Mouse (Mus musculus) megakaryocyte, embryonic 14.5 days (primary cell): ENCODE results near the gene Psmd14. TPM values are rescaled to one million over a fixed set of nuclear protein-coding genes. Genes with fewer than 3 reads are reported as not detected.

Experiments
- H3K27me3 ChIP-seq: replicated peaks from 2 replicates; pipeline ENCODE3; 2012; ENCODE audit warnings: inconsistent platforms
- H3K36me3 ChIP-seq: replicated peaks from 2 replicates; pipeline ENCODE3; 2012; ENCODE audit warnings: low read length, inconsistent platforms, mixed read lengths
- H3K4me1 ChIP-seq: 2 replicates; pipeline ENCODE4 v1.6.1; 2012; ENCODE audit warnings: inconsistent platforms
- H3K4me3 ChIP-seq: replicated peaks from 2 replicates; pipeline ENCODE3; 2012; ENCODE audit warnings: moderate library complexity, mild to moderate bottlenecking, inconsistent platforms
- H3K9me3 ChIP-seq: 2 replicates; pipeline ENCODE4 v1.6.1; 2012; ENCODE audit warnings: inconsistent platforms
- FLI1 ChIP-seq: IDR thresholded peaks from 2 replicates; pipeline ENCODE4 v1.6.1; 2012; ENCODE audit warnings: low read length, inconsistent platforms, mixed read lengths
- GATA1 ChIP-seq: IDR thresholded peaks from 3 replicates; pipeline ENCODE4 v1.6.1; 2012; ENCODE audit warnings: mixed read lengths, low read length, inconsistent platforms, borderline replicate concordance
- polyA plus RNA-seq: library from polyadenylated mRNA; stranded (reverse); fragments of >175 nt; gene quantifications from 2 replicates; pipeline ENCODE4 v1.2.3, GENCODE M21; 2012; ENCODE audit warnings: low replicate concordance; ENCODE audit not compliant: insufficient read depth

Psmd14 gene
- polyA plus RNA-seq = 6.4 TPM in 1 of 2 replicates, not detected in the other

DNA sequence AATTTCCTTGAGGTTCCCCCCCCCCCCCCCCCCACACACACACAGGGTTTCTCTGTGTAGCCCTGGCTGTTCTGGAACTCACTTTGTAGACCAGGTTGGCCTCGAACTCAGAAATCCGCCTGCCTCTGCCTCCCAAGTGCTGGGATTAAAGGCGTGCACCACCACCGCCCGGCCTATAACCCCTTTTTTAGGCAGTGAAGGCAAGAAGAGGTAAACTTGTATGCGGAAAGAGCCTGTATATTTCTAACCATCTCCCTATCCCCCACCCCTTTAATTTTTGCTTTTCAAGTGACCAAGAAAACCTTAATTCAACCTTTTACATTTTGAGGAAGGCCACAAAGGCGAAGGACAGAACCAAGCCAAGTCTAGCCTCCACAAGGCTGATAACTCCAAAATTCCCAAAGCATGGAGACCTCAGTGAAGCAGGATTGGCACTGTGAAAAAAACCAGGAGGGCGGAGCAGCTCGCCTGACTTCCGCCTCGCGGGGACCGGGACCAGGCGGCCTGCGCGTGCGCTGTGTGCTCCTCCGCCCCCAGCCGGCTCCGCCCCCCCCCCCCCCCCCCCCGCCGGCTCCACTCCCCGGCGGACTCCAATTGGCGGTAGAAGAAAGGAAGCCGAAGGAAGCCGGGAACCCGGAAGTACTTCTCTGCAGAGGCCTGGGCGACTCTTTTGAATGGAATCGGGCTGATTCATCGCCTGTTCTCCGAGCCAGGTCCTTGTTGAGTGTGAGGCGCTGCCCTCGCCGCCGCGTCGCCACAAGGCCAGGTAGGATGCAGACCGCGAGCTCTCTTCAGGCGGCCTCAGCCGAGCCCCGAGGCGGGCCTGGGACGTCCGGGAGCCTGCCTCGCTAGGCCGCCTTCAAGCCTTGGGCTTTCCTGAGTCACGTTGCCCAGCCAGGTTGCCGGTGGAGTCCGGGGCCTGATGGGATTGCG lies at the start of gene Psmd14:
Gene Psmd14 (plus strand): TSS at position 587 of the 933 bp plus-strand sequence.
- TF ChIP-seq GATA1 (no peak), FLI1 (no peak)
- no peaks in the 10 kb centered on the region for H3K27me3 ChIP-seq
- H3K36me3 ChIP-seq = peaks cover 30% of the 10 kb centered on the region
- H3K9me3 ChIP-seq = peaks cover 7% of the 10 kb centered on the region; the same call in 1 of the 2 replicates
- peak within 1 kb of the TSS; percentile 96 for H3K4me3 ChIP-seq
- peaks cover 30% of the 10 kb centered on the region for H3K4me1 ChIP-seq

DNA sequence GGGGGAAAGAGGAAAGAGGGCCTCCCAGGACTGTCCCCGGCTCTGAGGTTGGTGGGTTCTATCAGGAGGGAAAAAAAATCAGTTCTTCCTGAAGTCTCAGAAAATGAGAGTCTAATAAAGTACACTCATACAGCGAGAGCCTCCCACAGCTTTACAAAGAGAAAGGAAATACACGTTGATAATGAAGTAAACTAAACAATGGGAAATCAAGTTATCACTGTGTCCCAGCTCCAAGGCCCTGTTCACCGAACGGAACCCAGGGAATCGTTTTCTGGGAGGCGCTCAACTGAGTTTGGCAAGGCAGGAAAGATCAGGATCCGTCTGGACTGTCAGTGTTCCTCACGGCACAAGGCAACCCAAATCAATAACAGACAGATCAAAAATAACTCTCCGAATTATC lies 48.7 kb upstream of the Psmd14 start:
- TF ChIP-seq FLI1 (no peak), GATA1 (no peak)
- Histone ChIP-seq H3K4me3 (no peak overlapping the region), H3K4me1 (peaks cover 5% of the 10 kb centered on the region; the same call in 1 of the 2 replicates), H3K27me3 (peaks cover 9% of the 10 kb centered on the region), H3K36me3 (no peaks in the 10 kb centered on the region), H3K9me3 (no peaks in the 10 kb centered on the region)

DNA sequence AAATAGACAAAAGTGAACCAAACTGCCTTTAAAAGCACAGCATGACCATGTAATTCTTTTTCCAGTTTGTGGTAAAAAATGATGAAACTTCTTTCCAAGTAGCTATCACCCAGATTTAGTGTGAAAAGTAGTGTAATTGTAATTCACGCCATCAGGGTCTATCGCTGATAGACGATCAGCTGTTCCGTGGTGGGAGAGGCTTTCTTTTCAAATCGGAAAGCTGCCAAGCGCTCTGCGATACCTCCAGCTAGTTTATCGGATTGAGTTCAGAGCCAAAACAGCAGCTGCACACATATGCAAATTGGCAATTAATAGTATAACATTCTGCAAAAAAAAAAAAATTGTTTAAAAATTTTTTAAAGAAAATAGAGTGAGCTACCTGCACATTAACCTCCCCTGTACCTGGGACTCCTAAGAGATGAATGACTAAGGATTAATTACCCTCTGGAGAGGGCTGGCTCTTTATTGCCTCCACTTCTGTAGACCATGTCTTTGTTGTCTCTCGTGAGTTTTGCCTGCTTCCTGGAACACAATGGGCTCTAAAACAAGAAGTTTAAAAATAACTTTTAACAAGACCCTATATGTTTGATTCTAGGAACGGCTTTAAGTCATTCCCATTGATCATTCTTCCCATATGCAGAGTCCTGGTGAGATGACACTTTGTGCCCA lies 47.8 kb upstream of the Psmd14 start:
- TF ChIP-seq FLI1 (no peak), GATA1 (no peak)
- Histone ChIP-seq H3K27me3 (peaks cover 9% of the 10 kb centered on the region), H3K4me3 (no peak overlapping the region), H3K4me1 (peaks cover 5% of the 10 kb centered on the region; the same call in 1 of the 2 replicates), H3K36me3 (no peaks in the 10 kb centered on the region), H3K9me3 (no peaks in the 10 kb centered on the region)

DNA sequence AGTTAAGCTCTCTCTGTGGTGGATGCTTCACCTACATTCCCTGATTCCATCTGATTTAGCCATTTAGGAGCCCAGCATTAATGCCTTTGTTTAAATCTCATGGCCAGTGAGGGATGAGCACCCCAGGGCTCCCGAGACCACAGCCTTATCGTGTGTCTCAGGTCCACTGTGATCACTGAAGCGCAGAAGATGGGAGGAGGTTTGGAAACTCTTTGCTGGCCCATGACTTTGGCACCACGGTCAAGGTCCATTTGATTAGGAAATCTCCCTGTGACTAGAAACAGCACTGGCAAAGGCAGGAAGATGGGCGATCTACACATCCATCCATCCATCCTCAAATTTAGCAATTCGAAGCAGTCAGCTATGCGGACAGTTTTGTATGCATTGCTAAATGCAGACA lies 44.1 kb upstream of the Psmd14 start:
- Histone ChIP-seq H3K9me3 (no peaks in the 10 kb centered on the region; the same call in 1 of the 2 replicates), H3K4me3 (no peak overlapping the region), H3K27me3 (peaks cover 9% of the 10 kb centered on the region), H3K4me1 (peaks cover 5% of the 10 kb centered on the region; the same call in 1 of the 2 replicates), H3K36me3 (no peaks in the 10 kb centered on the region)
- TF ChIP-seq GATA1 = no peak
- TF ChIP-seq FLI1 = no peak

DNA sequence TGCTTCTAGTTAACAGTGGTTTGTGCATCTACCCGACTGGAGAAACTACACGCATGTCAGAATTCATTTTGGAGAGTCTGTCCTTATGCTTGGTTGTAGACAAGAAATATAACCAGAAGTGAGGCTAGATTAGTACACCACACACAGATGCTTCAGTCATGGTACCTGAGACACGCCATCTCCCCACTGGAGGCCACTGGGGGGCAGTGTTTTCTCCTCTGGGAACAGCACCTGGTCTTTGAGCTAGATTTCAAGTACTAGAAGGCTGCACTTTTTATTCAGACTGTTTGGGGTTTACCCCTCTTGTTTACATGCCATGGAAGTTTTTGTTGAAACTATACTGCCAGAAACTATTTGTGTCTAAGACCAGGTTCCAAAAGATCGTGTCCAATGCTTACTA lies 43.2 kb upstream of the Psmd14 start:
- H3K9me3 ChIP-seq = no peaks in the 10 kb centered on the region; the same call in 1 of the 2 replicates
- H3K4me3 ChIP-seq = no peak overlapping the region
- TF ChIP-seq GATA1 (no peak), FLI1 (no peak)
- H3K27me3 ChIP-seq = peaks cover 9% of the 10 kb centered on the region
- no peaks in the 10 kb centered on the region for H3K36me3 ChIP-seq
- H3K4me1 ChIP-seq = peaks cover 5% of the 10 kb centered on the region; the same call in 1 of the 2 replicates

DNA sequence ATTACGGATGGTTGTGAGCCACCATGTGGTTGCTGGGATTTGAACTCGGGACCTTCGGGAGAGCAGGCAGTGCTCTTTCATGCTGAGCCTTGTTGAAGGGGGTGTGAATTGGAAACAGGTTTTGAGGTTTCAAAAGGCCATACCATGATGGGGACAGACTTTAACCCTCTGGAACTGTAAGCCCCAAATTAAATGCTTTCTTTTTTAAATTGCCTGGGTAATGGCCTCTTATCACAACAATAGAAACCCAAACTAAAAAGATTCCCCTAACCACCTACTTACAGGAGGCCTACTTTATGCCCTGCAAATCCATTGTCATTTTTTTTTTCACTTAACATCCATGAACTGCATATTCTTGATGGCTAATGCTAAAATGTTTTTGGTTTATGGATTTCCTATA lies 36.9 kb upstream of the Psmd14 start:
- no peaks in the 10 kb centered on the region for H3K36me3 ChIP-seq
- H3K9me3 ChIP-seq = no peaks in the 10 kb centered on the region; the same call in 1 of the 2 replicates
- H3K27me3 ChIP-seq = no peaks in the 10 kb centered on the region
- no peak overlapping the region for H3K4me3 ChIP-seq
- peaks cover 10% of the 10 kb centered on the region for H3K4me1 ChIP-seq
- TF ChIP-seq GATA1 (no peak), FLI1 (no peak)

DNA sequence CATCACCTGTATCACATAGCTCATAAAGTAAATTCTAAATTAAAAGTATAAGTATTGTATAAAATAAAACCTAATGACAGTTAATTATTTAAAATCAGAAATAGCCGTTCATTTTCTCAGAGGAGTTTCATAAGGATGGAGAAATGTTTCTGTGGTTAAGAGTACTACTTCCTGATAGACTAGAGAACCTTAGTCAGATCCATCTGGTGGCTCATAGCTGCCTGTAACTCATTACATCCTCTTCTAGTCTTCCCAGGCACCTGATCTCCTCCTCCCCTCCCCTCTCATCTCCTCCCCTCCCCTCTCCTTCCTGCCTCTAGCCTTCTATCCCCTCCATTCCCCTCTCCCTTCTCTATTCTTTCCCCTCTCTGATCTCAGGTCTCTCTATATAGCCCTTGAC lies 29.9 kb upstream of the Psmd14 start:
- Histone ChIP-seq H3K9me3 (0 out of 2 replicates have a peak, but pooled peaks cover 3% of the 10 kb centered on the region), H3K4me1 (peaks cover 13% of the 10 kb centered on the region), H3K36me3 (no peaks in the 10 kb centered on the region), H3K4me3 (no peak overlapping the region), H3K27me3 (peaks cover 3% of the 10 kb centered on the region)
- no peak for TF ChIP-seq GATA1

DNA sequence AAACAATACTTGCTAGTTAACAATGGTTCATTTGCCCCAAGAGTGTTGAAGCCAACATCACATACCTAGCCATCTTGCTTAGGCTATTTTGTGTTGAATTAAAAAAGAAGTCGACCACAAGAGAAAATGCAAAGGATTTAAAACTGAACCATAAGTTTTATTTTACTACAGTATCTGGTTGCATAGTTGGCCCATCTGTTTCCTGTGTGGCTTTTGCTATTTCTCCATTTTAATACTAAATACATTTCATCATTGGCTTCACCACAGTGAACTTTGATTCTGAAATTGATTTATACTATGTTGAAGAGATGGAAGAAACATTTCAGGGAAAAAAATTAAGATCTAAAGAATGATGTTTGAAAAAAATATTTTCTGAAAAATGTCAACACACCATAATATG lies 25.0 kb upstream of the Psmd14 start:
- Histone ChIP-seq H3K4me3 (no peak overlapping the region), H3K9me3 (no peaks in the 10 kb centered on the region), H3K36me3 (no peaks in the 10 kb centered on the region), H3K4me1 (peaks cover 12% of the 10 kb centered on the region), H3K27me3 (peaks cover 5% of the 10 kb centered on the region)
- TF ChIP-seq FLI1 (no peak), GATA1 (no peak)

DNA sequence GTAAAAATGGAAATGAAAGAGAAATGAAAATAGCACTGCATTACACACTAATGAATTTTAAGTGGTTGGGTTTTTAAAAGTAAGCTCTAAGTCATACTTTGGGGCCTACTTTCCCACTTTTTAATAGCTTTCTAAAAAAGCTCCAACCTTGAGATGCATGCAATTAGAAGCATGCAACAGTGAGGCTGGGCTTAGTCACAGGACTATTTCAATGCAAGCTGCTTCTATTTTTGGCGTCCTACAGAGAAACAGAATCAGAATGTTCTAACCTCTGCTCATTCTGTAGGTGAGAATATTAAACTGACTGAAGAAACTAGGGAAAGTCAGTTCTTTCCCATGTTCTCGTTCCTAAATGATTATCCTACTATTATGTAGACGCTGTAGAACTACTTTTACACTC lies 22.4 kb upstream of the Psmd14 start:
- TF ChIP-seq GATA1 = no peak
- no peak for TF ChIP-seq FLI1
- Histone ChIP-seq H3K9me3 (no peaks in the 10 kb centered on the region), H3K4me3 (no peak overlapping the region), H3K4me1 (peaks cover 12% of the 10 kb centered on the region), H3K27me3 (peaks cover 5% of the 10 kb centered on the region), H3K36me3 (no peaks in the 10 kb centered on the region)

DNA sequence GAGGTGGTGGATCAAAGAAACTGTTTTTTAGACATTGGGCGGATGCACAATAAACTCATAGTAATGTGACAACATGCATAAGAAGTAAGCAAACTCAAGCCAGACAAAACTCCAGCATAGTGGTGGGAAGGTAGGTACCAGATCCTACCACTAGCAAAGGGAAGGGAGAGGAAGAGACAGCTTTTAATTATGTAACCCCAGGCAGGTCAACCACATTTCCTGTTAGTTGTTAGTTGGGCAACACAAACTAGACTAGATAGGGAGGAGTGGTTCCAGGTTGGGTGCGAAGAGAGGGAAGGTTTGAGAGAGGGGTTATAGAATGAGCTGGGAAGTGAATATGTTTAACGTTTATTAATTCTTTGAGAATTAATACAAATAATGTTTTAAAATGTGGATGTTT lies 1.9 kb upstream of the Psmd14 start:
- H3K36me3 ChIP-seq = peaks cover 25% of the 10 kb centered on the region
- TF ChIP-seq FLI1 = no peak
- no peak for TF ChIP-seq GATA1
- no peaks in the 10 kb centered on the region for H3K27me3 ChIP-seq
- H3K9me3 ChIP-seq = peaks cover 7% of the 10 kb centered on the region; the same call in 1 of the 2 replicates
- no peak overlapping the region for H3K4me3 ChIP-seq
- peaks cover 28% of the 10 kb centered on the region for H3K4me1 ChIP-seq
